Mouse (Mus musculus) spleen, postnatal 0 days (tissue): ENCODE measurements around the gene Sfr1. TPM values are rescaled to one million over a fixed set of nuclear protein-coding genes. Genes with fewer than 3 reads are reported as not detected.

Experiments used
- polyA plus RNA-seq: library from polyadenylated mRNA; unstranded; fragments of >200 nt; fragmentation: Nextera tagmentation; extraction: Ambion mirVana; gene quantifications from 2 replicates; pipeline ENCODE4 v1.2.1, GENCODE M21; 2015

Gene Sfr1
- polyA plus RNA-seq, result 114 and 122 TPM in 2 replicates

DNA sequence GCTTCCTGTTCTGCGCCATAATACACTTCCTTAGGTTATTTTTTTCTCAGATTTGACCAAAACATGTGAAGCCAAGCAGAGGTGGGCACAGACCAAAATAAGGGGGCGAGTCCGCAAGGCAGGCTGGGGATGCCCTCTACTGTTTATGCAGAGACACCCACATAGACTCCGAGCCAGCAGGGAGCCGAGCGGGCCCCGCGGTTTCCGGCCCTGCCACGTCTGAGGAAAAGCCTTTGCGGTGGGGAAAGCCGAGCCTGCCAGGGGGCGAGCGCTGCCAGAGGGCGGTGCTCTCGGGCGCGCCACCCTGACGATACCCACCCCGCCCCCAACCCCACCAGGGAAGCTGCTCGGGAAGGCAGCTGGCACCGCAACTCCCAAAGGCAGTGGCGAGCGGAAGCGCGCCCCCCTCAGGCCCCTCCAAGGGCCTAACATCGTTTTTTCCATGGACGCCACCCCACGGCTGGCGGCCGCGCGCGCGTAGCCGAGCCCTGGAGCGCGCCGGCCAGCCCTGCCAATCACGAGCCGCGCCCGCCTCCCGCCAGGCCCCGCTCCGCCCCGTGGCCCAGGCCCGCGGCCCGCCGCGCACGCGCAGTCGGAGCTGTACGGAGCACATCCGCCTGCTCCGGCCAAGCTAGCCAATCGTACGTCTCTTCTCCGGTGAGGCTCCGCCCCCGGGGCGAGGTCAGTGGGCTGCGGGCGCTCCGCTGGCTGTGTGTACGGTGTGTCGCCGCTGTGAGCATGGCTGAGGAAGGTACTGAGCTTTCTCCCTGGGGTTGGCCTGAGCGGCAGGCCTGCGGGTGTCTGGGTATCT lies at the start of gene Sfr1:
Gene Sfr1, plus strand, starts transcription at position 612 of the 811 bp plus-strand sequence.

DNA sequence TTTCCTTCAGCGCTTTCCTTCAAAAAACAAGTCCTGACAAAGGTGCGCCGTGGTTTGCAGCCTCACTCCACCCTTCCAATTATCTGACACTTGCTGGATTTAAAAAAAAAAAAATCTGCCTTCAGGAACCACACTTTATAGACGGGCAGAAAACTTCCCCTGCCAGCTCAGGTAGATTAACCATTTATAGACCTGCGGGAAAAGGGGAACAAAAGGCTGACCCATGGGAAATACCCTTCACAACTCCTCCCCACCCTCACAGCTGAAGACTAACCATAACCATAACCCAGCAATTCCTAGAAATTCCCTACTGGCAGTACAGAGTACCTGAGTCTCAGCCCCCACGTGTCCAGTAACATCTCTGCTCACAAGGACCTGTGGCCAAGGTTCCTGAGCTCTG lies 39.5 kb upstream of the Sfr1 start, which contains the start of gene Col17a1:
Gene Col17a1, minus strand, starts transcription at position 101 of the 400 bp plus-strand sequence.

Other genes starting within 250 kb of the Sfr1 start
- gene Stn1, start 194.2 kb upstream of the Sfr1 start, polyA plus RNA-seq, result 17.0 and 18.6 TPM in 2 replicates
- gene Slk, start 152.0 kb upstream of the Sfr1 start, polyA plus RNA-seq, result 14.3 and 16.7 TPM in 2 replicates
- 0.07 and 0.22 TPM in 2 replicates for gene Col17a1, start 39.6 kb upstream of the Sfr1 start, polyA plus RNA-seq
- 109 and 114 TPM in 2 replicates for gene Gsto1, start 123.3 kb downstream of the Sfr1 start, polyA plus RNA-seq
- gene Gsto2, start 133.9 kb downstream of the Sfr1 start, polyA plus RNA-seq, result 0.63 and 0.65 TPM in 2 replicates
- gene Cfap43, start 187.6 kb downstream of the Sfr1 start, polyA plus RNA-seq, result 0.15 and 0.28 TPM in 2 replicates
- 7.5 and 9.3 TPM in 2 replicates for gene Itprip, start 187.6 kb downstream of the Sfr1 start, polyA plus RNA-seq
- gene Cfap58, start 206.0 kb downstream of the Sfr1 start, polyA plus RNA-seq, result not detected in 2 replicates